Mouse (Mus musculus) adrenal gland, adult 18-20 months (tissue): ENCODE results near the gene Glycam1. TPM values are rescaled to one million over a fixed set of nuclear protein-coding genes. Genes with fewer than 3 reads are reported as not detected.
A peak's percentile ranks its signal among the peaks of the same experiment; 100 is the strongest.

Experiments used
- DNase-seq, 2 experiments: peaks; one replicate each; pipeline ENCODE4 v3.0.0; 2021 to 2022; ENCODE audit warnings: low spot score in 2 of 2
- total RNA-seq, 2 experiments: library from RNA; stranded (reverse); gene quantifications; 1 replicate in 1 of 2; 2 replicates in 1 of 2; pipeline ENCODE4 v1.2.3; 2021

Glycam1 gene
- total RNA-seq, 2 experiments from 2014 or later: not detected

- no peak for DNase-seq
Observed at GRCm38 (mm10) chr15:103519386-103520378, 45.2 kb downstream of the Glycam1 start.

- DNase-seq: no peak
Observed at GRCm38 (mm10) chr15:103518600-103519385, 46.1 kb downstream of the Glycam1 start.

- no peak for DNase-seq
Observed at GRCm38 (mm10) chr15:103514914-103515313, 50.0 kb downstream of the Glycam1 start.

GRCm38 (mm10) chr15:103514119-103514518, 50.8 kb downstream of the Glycam1 start:
- peak in 1 of 2 experiments; percentile 51 for DNase-seq

GRCm38 (mm10) chr15:103513621-103514031, 51.3 kb downstream of the Glycam1 start:
- DNase-seq: no peak

Other genes starting within 250 kb of the Glycam1 start
- 10 to 100 TPM; 12.4 to 16.9 TPM for gene Zfp385a, start 225.0 kb downstream of the Glycam1 start, total RNA-seq
- gene Itga5, start 198.3 kb downstream of the Glycam1 start, total RNA-seq: 10 to 100 TPM; 27.1 to 31.7 TPM
- gene Gtsf1, start 134.6 kb downstream of the Glycam1 start, total RNA-seq: not detected
- gene Gtsf2, start 116.6 kb downstream of the Glycam1 start, total RNA-seq: not detected
- gene Nckap1l, start 111.3 kb downstream of the Glycam1 start, total RNA-seq: 1 to 10 TPM; 5.5 to 8.7 TPM
- 1 to 10 TPM; 5.1 to 8.6 TPM for gene Pde1b, start 62.0 kb downstream of the Glycam1 start, total RNA-seq
- gene Ppp1r1a, start 27.1 kb downstream of the Glycam1 start, total RNA-seq: 10 to 100 TPM; 18.1 to 19.8 TPM
- 1 to 10 TPM in 1 of 2 experiments, not detected in 1; 2.2 TPM for gene Mucl1, start 190.4 kb upstream of the Glycam1 start, total RNA-seq